Mouse (Mus musculus) MEL (cell line): ENCODE data around the gene Cbx3. TPM values are rescaled to one million over a fixed set of nuclear protein-coding genes. Genes with fewer than 3 reads are reported as not detected.

Experiments
- DNase-seq: peaks from one replicate; pipeline ENCODE4 v3.0.0; 2011; ENCODE audit warnings: low read depth, low spot score
- H3K27ac ChIP-seq: 2 replicates; pipeline ENCODE4 v1.5.1; 2012; ENCODE audit warnings: low read depth, mild to moderate bottlenecking, control low read depth, low read length, moderate library complexity; ENCODE audit not compliant: control insufficient read depth
- H3K27me3 ChIP-seq, 2 experiments: fragments of 150-350 bp in 1 of 2; sonication (generic) in 1 of 2; 2 replicates each; pipeline ENCODE4 v1.6.1; 2012; ENCODE audit warnings: low read length in 2 of 2, mild to moderate bottlenecking in 2 of 2, improper control_type of control experiment in 1 of 2, moderate library complexity in 1 of 2; ENCODE audit not compliant: insufficient read depth in 2 of 2, control insufficient read depth in 1 of 2
- H3K36me3 ChIP-seq, 2 experiments: 2 replicates each; pipeline ENCODE4 v1.6.1; 2012 to 2014; ENCODE audit warnings: low read length in 2 of 2, improper control_type of control experiment in 1 of 2, inconsistent platforms in 1 of 2, mild to moderate bottlenecking in 1 of 2; ENCODE audit not compliant: insufficient read depth in 2 of 2, control insufficient read depth in 1 of 2
- H3K4me1 ChIP-seq, 2 experiments: fragments of 150-350 bp in 1 of 2; sonication (generic) in 1 of 2; 2 replicates each; pipeline ENCODE4 v1.6.1; 2012; ENCODE audit warnings: low read length in 2 of 2, improper control_type of control experiment in 1 of 2, mild to moderate bottlenecking in 1 of 2; ENCODE audit not compliant: insufficient read depth in 2 of 2, control insufficient read depth in 1 of 2
- H3K4me3 ChIP-seq, 2 experiments: fragments of 150-350 bp in 1 of 2; sonication (generic) in 1 of 2; 2 replicates each; pipeline ENCODE4 v1.5.1; 2012; ENCODE audit warnings: low read depth in 2 of 2, low read length in 2 of 2, mild to moderate bottlenecking in 2 of 2, moderate library complexity in 2 of 2, control low read depth in 1 of 2, improper control_type of control experiment in 1 of 2; ENCODE audit not compliant: control insufficient read depth in 1 of 2, insufficient read depth in 1 of 2
- H3K79me2 ChIP-seq: 2 replicates; pipeline ENCODE4 v1.6.1; 2012; ENCODE audit warnings: mild to moderate bottlenecking, low read length, moderate library complexity; ENCODE audit not compliant: control insufficient read depth, poor library complexity, insufficient read depth
- H3K9ac ChIP-seq: 2 replicates; pipeline ENCODE4 v1.6.1; 2012; ENCODE audit warnings: low read depth, mild to moderate bottlenecking, control low read depth, low read length, moderate library complexity; ENCODE audit not compliant: control insufficient read depth, poor library complexity, severe bottlenecking
- H3K9me3 ChIP-seq: fragments of 150-350 bp; sonication (generic); replicated peaks from 2 replicates; pipeline ENCODE4 v1.6.1; 2012; ENCODE audit warnings: mild to moderate bottlenecking, low read length, improper control_type of control experiment, moderate library complexity; ENCODE audit not compliant: insufficient read depth
- BHLHE40 ChIP-seq: IDR thresholded peaks from 2 replicates; pipeline ENCODE4 v1.6.1; 2012; ENCODE audit warnings: low read depth, mild to moderate bottlenecking, inconsistent platforms, low read length, improper control_type of control experiment, borderline replicate concordance
- CHD1 ChIP-seq: IDR thresholded peaks from 2 replicates; pipeline ENCODE4 v1.6.1; 2012; ENCODE audit warnings: low read depth, mild to moderate bottlenecking, inconsistent platforms, low read length, improper control_type of control experiment
- ELF1 ChIP-seq: IDR thresholded peaks from 2 replicates; pipeline ENCODE4 v1.6.1; 2014; ENCODE audit warnings: low read depth, mild to moderate bottlenecking, inconsistent platforms, low read length, improper control_type of control experiment, moderate library complexity
- EP300 ChIP-seq, 2 experiments: IDR thresholded peaks; 2 replicates each; pipeline ENCODE4 v1.6.1; 2011; ENCODE audit warnings: improper control_type of control experiment in 2 of 2, low read length in 2 of 2, low read depth in 1 of 2, mild to moderate bottlenecking in 1 of 2
- ETS1 ChIP-seq: IDR thresholded peaks from 2 replicates; pipeline ENCODE4 v1.6.1; 2012; ENCODE audit warnings: low read depth, mild to moderate bottlenecking, inconsistent platforms, low read length, improper control_type of control experiment, moderate library complexity
- GATA1 ChIP-seq: IDR thresholded peaks from 2 replicates; pipeline ENCODE4 v1.6.1; 2011; ENCODE audit warnings: low read depth, low read length, improper control_type of control experiment
- HCFC1 ChIP-seq: IDR thresholded peaks from 2 replicates; pipeline ENCODE4 v1.6.1; 2012; ENCODE audit warnings: low read depth, mild to moderate bottlenecking, inconsistent platforms, low read length, improper control_type of control experiment, moderate library complexity
- JUND ChIP-seq: IDR thresholded peaks from 2 replicates; pipeline ENCODE4 v1.6.1; 2011; ENCODE audit warnings: low read depth, mild to moderate bottlenecking, improper control_type of control experiment, low read length
- MAFK ChIP-seq: IDR thresholded peaks from 2 replicates; pipeline ENCODE4 v1.6.1; 2011; ENCODE audit warnings: low read depth, mild to moderate bottlenecking, low read length, improper control_type of control experiment, borderline replicate concordance
- MAZ ChIP-seq: IDR thresholded peaks from 2 replicates; pipeline ENCODE4 v1.6.1; 2012; ENCODE audit warnings: low read depth, mild to moderate bottlenecking, inconsistent platforms, low read length, improper control_type of control experiment
- MEF2A ChIP-seq: IDR thresholded peaks from 2 replicates; pipeline ENCODE4 v1.6.1; 2014; ENCODE audit warnings: low read depth, mild to moderate bottlenecking, inconsistent platforms, low read length, improper control_type of control experiment; ENCODE audit not compliant: poor library complexity, insufficient replicate concordance, severe bottlenecking; ENCODE audit errors: extremely low read depth
- MXI1 ChIP-seq: IDR thresholded peaks from 2 replicates; pipeline ENCODE4 v1.6.1; 2011; ENCODE audit warnings: mild to moderate bottlenecking, low read depth, low read length, improper control_type of control experiment
- MYB ChIP-seq: IDR thresholded peaks from 2 replicates; pipeline ENCODE4 v1.6.1; 2011; ENCODE audit warnings: mild to moderate bottlenecking, low read depth, low read length, improper control_type of control experiment
- MYC ChIP-seq: IDR thresholded peaks from 2 replicates; pipeline ENCODE4 v1.6.1; 2011; ENCODE audit warnings: low read depth, mild to moderate bottlenecking, low read length, improper control_type of control experiment, moderate library complexity
- NRF1 ChIP-seq: IDR thresholded peaks from 2 replicates; pipeline ENCODE4 v1.6.1; 2014; ENCODE audit warnings: low read depth, mild to moderate bottlenecking, inconsistent platforms, low read length, improper control_type of control experiment, moderate library complexity; ENCODE audit not compliant: poor library complexity, insufficient read depth, severe bottlenecking
- POLR2AphosphoS2 ChIP-seq: IDR thresholded peaks from 2 replicates; pipeline ENCODE4 v1.6.1; 2011; ENCODE audit warnings: low read length, improper control_type of control experiment
- RCOR1 ChIP-seq: IDR thresholded peaks from 2 replicates; pipeline ENCODE4 v1.6.1; 2012; ENCODE audit warnings: low read depth, mild to moderate bottlenecking, inconsistent platforms, low read length, improper control_type of control experiment
- SIN3A ChIP-seq: IDR thresholded peaks from 2 replicates; pipeline ENCODE4 v1.6.1; 2012; ENCODE audit warnings: low read length, improper control_type of control experiment, inconsistent platforms
- TAL1 ChIP-seq: IDR thresholded peaks from 2 replicates; pipeline ENCODE4 v1.6.1; 2012; ENCODE audit warnings: mild to moderate bottlenecking, inconsistent platforms, low read length, moderate library complexity, mixed read lengths
- TCF12 ChIP-seq: IDR thresholded peaks from 2 replicates; pipeline ENCODE4 v1.6.1; 2014; ENCODE audit warnings: low read depth, mild to moderate bottlenecking, inconsistent platforms, low read length, improper control_type of control experiment, moderate library complexity
- ZMIZ1 ChIP-seq: IDR thresholded peaks from 2 replicates; pipeline ENCODE4 v1.6.1; 2012; ENCODE audit warnings: low read depth, mild to moderate bottlenecking, inconsistent platforms, low read length, improper control_type of control experiment, moderate library complexity
- ZNF384 ChIP-seq: IDR thresholded peaks from 2 replicates; pipeline ENCODE4 v1.6.1; 2012; ENCODE audit warnings: low read depth, mild to moderate bottlenecking, inconsistent platforms, low read length, improper control_type of control experiment
- polyA plus RNA-seq, 2 experiments: library from polyadenylated mRNA; stranded (reverse) in 1 of 2; unstranded in 1 of 2; fragments of >175 nt in 1 of 2; fragments of >200 nt in 1 of 2; gene quantifications; 2 replicates each; pipeline versions ENCODE4 v1.2.1 to v1.2.4; 2012; ENCODE audit warnings: low replicate concordance in 2 of 2, low read depth in 1 of 2; ENCODE audit not compliant: insufficient read length in 2 of 2, insufficient read depth in 1 of 2, missing spikeins in 1 of 2
- total RNA-seq: library from RNA; depleted of rRNA; stranded (reverse); fragments of 300-350 nt; gene quantifications from 2 replicates; pipeline ENCODE4 v1.2.3, GENCODE M21; 2012

Gene Cbx3
- total and polyA plus RNA-seq, 3 experiments, result 177 to 250 TPM; not detected in 1

DNA sequence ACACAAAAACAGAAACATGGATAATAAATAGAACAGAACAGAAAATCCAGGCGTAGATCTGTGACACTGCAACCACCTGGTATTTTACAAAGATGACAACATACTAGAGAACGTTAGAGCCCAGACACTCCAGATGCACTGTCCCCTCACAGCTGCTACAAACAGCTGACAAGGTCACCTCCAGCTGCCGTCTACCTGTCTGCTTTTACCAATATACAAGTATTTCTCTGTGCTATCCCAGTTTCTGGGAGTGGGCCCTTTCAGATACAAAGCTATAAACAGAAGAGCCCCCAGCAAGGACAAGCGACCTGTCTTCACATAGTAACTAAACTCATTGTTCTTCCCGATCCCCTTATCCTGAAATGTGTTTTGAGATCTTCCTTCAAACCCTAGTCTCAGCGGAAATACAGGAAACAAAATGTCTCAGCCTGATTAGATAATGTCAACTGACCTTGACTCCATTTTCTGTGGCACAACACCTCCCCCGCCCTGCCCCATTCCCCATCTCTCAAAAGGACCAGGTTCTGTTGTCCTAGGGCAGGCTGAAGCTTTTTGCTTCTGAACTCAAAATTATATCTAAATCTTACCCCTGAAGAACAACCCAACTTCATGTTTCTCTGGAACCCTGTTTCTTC, 16.0 kb downstream of the Cbx3 start:
- TF ChIP-seq GATA1 (peak; percentile 89), BHLHE40 (0 out of 2 replicates have a peak, but pooled peaks have one; percentile 19), MAFK (0 out of 2 replicates have a peak, but pooled peaks have one; percentile 24), ELF1 (no peak), MEF2A (no peak), MYC (0 out of 2 replicates have a peak, but pooled peaks have one; percentile 39), CHD1 (0 out of 2 replicates have a peak, but pooled peaks have one; percentile 44), ETS1 (peak; percentile 76; the same call in 1 of the 2 replicates), MYB (peak; percentile 82), POLR2AphosphoS2 (0 out of 2 replicates have a peak, but pooled peaks have one; percentile 11), RCOR1 (peak; percentile 74), EP300 (IDR thresholded peaks at IDR 0.05; ENCODE audit: low read depth in 1 of 2, low read length in 2 of 2) (peak; percentile 93 to 98), MAZ (0 out of 2 replicates have a peak, but pooled peaks have one; percentile 18), JUND (no peak), ZNF384 (no peak), HCFC1 (peak; percentile 45; the same call in 1 of the 2 replicates), NRF1 (no peak), MXI1 (peak; percentile 39; the same call in 1 of the 2 replicates), TAL1 (peak; percentile 32; the same call in 1 of the 2 replicates), SIN3A (peak; percentile 65; the same call in 1 of the 2 replicates), TCF12 (peak; percentile 91), ZMIZ1 (0 out of 2 replicates have a peak, but pooled peaks have one; percentile 33)
- peaks cover 12 to 15% of the 10 kb centered on the region in 2 experiments for H3K4me1 ChIP-seq
- H3K9ac ChIP-seq, result peak overlapping the region; percentile 52
- peaks cover 12 to 28% of the 10 kb centered on the region in 2 experiments for H3K36me3 ChIP-seq
- H3K9me3 ChIP-seq, result no peaks in the 10 kb centered on the region
- H3K79me2 ChIP-seq, result no peaks in the 10 kb centered on the region
- H3K4me3 ChIP-seq, result no peak overlapping the region
- H3K27ac ChIP-seq, result peak overlapping the region; percentile 95
- peak; percentile 60 for DNase-seq
- no peaks in the 10 kb centered on the region for H3K27me3 ChIP-seq
